Mouse (Mus musculus) bone marrow, adult 2 months (tissue): ENCODE results near the gene Caln1. TPM values are rescaled to one million over a fixed set of nuclear protein-coding genes. Genes with fewer than 3 reads are reported as not detected.

Experiments used
- H3K27ac ChIP-seq: fragments of 200-500 bp; 2 replicates; pipeline ENCODE4 v1.5.1; 2012; ENCODE audit warnings: low read depth, mild to moderate bottlenecking, control low read depth, inconsistent platforms, low read length; ENCODE audit not compliant: control insufficient read depth, poor library complexity, insufficient read depth
- H3K4me1 ChIP-seq: fragments of 200-500 bp; 2 replicates; pipeline ENCODE4 v1.6.1; 2011; ENCODE audit warnings: low read length; ENCODE audit not compliant: control insufficient read depth, insufficient read depth
- H3K4me3 ChIP-seq: fragments of 200-500 bp; replicated peaks from 2 replicates; pipeline ENCODE3; 2011; ENCODE audit warnings: mild to moderate bottlenecking, low read depth, low read length, control low read depth; ENCODE audit not compliant: control insufficient read depth
- CTCF ChIP-seq: fragments of 200-500 bp; IDR thresholded peaks from 2 replicates; pipeline ENCODE4 v1.5.1; 2011; ENCODE audit warnings: low read length, control low read depth; ENCODE audit not compliant: control insufficient read depth, insufficient read depth
- POLR2A ChIP-seq: fragments of 200-500 bp; IDR thresholded peaks from 2 replicates; pipeline ENCODE4 v1.6.1; 2011; ENCODE audit warnings: low read depth, mild to moderate bottlenecking, control low read depth, low read length, borderline replicate concordance; ENCODE audit not compliant: control insufficient read depth
- WGBS: fragments of 180-500 bp; shearing (Covaris S2); methylation state at CpG from one replicate; pipeline ENCODE4 v1.1.7; 2018; 5-methylcytosine and 5-hydroxymethylcytosine counted together
- polyA plus RNA-seq: library from polyadenylated mRNA; stranded (reverse); fragments of >200 nt; gene quantifications from 2 replicates; pipeline ENCODE4 v1.2.4, GENCODE M21; 2011; ENCODE audit warnings: low replicate concordance; ENCODE audit not compliant: missing spikeins, insufficient read depth, insufficient read length

Gene Caln1
- polyA plus RNA-seq, 1 experiment = 1.7 TPM

DNA sequence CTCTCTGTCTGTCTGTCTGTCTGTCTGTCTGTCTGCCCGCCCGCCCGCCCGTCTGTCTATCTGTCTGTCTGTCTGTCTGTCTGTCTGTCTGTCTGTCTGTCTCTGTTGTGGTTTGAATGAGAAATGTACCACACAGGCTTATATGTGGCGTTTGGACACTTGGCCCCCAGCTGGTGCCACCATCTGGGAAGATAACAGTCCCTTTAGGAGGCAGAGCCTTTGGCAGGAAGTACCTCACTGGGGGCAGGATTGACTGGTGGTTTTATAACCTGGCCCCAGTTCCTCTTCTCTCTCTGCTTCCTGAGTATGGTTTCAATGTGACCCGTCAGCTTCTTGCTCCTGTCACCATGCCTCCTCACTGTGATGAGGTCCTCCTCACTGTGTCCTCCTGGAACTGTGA is 40.5 kb downstream of the Caln1 start:
- TF ChIP-seq POLR2A (no peak), CTCF (no peak)
- 72% methylated on average over 6 of the region's 6 CpGs for WGBS
- Histone ChIP-seq H3K27ac (no peak overlapping the region), H3K4me1 (no peaks in the 10 kb centered on the region), H3K4me3 (no peak overlapping the region)

DNA sequence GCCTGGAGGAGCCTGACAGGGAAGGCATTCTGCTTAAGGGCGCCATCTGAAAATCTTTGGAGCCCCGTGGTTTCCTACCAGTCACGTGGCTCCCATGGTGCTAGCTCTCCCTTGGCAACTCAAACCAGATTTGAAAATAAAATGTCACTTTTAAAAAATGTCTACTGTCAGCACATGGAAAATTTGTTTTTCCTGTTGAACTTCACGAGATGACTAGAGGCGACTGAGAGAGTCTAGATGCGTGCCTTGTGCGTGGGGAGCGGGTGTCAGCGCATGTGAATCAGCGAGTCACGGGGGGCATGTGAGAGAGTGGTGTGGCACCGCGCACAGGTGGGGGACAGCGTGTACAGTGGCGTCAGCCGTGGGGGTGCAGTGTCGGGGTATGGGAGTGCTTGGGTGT is 42.3 kb downstream of the Caln1 start:
- WGBS = 88% methylated on average over 17 of the region's 17 CpGs
- Histone ChIP-seq H3K4me1 (no peaks in the 10 kb centered on the region), H3K27ac (no peak overlapping the region), H3K4me3 (no peak overlapping the region)
- TF ChIP-seq CTCF (no peak), POLR2A (no peak)

DNA sequence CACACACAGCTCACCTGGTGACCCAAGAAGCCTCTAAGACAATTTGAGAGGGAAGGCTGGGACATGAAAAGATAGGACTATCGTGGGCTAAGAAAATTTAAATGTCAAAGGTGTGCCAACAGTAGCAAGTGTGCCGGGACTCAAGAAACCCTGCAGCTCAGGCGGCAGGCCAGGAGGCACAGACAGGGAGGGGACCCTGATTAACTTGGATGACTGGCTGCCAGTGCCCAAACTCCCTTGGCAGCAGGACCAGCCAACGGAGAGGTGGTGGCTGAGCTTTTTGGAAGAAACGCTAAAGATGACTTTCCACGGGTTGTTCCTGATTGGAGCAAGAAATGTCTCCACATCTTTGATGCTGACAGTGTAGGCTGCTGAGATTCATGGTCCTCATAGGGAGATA is 78.2 kb downstream of the Caln1 start:
- no peak overlapping the region for H3K4me3 ChIP-seq
- H3K4me1 ChIP-seq = no peaks in the 10 kb centered on the region
- 37% methylated on average over 6 of the region's 6 CpGs for WGBS
- H3K27ac ChIP-seq = no peak overlapping the region
- TF ChIP-seq CTCF = no peak
- TF ChIP-seq POLR2A = no peak

DNA sequence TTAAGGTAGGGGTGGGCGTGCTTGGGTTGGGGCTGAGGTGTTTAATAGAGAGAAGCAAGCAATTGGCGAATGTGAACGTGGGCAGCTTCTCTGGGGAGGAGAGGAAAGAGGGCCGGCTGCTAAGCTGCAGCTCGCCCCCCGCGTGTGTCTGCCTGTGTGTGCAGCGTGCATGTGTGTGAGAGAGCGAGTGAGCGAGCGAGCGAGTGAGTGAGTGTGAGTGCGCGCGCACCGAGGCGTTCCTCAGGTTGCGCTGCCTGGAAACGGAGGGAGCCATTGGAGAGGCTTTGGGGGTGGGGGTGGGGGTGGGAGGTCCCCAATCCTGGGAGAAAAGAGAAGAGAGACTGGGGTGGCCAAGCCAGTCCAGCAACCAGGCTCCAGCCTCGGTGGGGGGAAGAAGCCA is 79.2 kb downstream of the Caln1 start:
- Histone ChIP-seq H3K4me3 (no peak overlapping the region), H3K4me1 (no peaks in the 10 kb centered on the region), H3K27ac (no peak overlapping the region)
- 10% methylated on average over 20 of the region's 20 CpGs for WGBS
- TF ChIP-seq POLR2A (no peak), CTCF (no peak)

DNA sequence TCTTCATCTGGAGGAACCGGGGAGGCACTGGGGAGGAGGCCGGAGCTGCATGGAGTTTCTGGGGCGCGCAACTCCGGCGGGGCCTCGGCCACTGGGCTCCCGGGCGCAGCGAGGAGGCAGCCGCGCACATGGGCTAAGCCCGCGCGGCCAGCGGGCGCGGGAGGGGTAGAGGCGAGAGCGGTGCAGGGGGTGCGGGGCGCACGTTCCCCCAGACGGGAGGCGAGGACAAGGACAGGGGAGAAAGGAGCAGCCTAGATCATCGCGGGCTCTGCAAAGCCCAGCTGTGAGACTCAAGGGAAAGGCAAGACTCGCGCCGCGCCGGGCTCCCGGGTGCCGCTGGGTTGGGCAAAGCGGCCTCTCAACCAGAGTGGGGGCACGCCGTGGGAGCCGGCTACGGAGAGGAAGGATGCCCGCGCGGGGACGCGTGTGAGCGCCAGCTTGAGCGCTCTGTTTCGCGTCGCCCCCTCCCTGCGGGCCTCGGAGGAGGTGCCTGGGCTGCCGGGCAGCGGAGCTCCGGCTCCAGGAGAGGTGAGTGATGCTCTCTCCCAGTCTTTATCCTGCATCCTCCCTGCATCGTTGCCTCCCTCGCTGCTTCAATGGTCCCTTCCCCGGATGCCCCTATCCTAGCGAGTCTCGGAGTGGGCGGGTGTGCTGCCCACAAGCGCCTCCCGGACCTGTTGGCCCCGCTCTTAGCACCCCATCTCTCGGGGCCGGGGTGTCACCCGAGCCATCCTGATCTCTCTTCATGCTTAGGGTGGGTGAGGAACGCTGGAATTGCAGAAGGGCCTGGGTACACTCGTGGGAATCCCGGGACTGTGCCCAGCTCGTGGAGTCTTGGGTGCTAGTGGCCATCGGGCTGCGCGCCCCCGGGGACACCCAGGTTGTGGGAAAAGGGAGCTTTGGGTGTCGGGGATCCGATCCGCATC is 79.9 kb downstream of the Caln1 start:
- TF ChIP-seq CTCF (no peak), POLR2A (no peak)
- no peak overlapping the region for H3K4me3 ChIP-seq
- WGBS = 4% methylated on average over 74 of the region's 77 CpGs
- no peaks in the 10 kb centered on the region for H3K4me1 ChIP-seq
- no peak overlapping the region; the same call in 1 of the 2 replicates for H3K27ac ChIP-seq

DNA sequence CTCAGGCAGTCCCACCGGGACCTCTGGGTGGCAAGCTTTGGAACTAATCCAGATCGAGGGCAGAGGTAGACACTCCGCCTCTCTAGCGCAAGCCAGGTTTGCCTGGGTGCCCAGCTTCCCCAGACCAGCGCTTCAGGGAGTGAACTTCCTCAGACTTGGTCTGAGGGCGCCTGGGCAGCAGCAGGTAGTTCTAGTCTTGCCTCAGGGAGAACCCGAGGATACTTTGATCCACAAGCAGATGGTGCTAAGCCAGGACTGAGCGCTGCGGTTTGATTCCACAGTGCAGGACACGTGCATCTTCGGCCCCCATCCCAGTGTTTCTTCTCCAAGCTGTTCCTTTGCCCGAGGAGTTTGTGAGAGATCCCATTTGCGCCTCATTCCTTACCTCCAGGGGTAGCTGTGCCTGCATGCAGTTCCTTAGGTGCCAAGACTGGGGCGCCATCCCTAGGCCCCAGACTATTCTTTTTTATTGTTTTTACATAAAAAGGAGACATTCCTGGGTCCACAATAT is 80.8 kb downstream of the Caln1 start:
- no peak overlapping the region for H3K27ac ChIP-seq
- TF ChIP-seq POLR2A (no peak), CTCF (no peak)
- no peak overlapping the region for H3K4me3 ChIP-seq
- WGBS = 7% methylated on average over 14 of the region's 14 CpGs
- no peaks in the 10 kb centered on the region for H3K4me1 ChIP-seq

DNA sequence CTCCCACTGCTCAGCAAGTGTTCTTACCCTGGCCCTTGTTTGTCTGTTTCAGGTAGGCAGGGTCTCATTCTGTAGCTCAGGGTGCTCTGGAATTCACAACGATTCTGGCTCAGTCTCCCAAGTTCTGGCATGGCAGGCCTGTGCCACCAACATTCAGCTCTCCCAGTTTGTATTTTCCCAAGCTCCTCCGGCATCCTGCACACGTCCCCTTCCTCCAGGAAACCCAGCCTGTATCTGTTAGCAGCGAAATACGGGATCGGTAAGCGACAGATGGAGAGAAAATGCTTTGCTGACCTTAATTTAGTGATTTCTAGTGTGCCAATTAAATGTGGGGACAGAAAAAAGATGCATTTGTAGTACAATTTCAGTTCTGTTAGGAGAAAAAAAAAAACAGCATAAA is 88.8 kb downstream of the Caln1 start:
- WGBS = 85% methylated on average over 7 of the region's 7 CpGs
- TF ChIP-seq POLR2A (no peak), CTCF (no peak)
- no peak overlapping the region for H3K4me3 ChIP-seq

DNA sequence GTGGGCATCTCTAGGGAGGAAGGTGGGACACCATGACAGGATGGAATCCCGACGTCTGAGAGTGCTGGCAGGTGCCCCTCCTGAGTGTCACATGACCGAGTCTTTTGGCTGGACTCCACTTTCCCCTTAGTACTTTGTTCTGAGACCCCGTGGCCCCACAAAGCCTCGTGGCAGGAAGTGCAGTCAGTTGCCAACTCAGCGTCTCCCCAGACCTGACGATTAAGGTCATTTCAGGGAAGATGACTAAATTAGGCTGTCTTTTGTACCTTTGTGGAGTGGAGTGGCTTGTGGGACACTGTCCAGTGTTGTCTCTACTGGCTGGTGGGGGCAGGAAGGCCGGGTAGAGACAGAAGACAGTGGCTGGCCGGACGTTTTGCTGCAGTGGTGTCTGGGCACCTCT is 103.0 kb downstream of the Caln1 start:
- no peak for TF ChIP-seq CTCF
- Histone ChIP-seq H3K27ac (no peak overlapping the region; the same call in 1 of the 2 replicates), H3K4me1 (no peaks in the 10 kb centered on the region), H3K4me3 (no peak overlapping the region)
- 58% methylated on average over 10 of the region's 10 CpGs for WGBS

More for the DNA sequence above, 88.8 kb downstream of the Caln1 start:
- Histone ChIP-seq H3K27ac (no peak overlapping the region), H3K4me1 (no peaks in the 10 kb centered on the region)

DNA sequence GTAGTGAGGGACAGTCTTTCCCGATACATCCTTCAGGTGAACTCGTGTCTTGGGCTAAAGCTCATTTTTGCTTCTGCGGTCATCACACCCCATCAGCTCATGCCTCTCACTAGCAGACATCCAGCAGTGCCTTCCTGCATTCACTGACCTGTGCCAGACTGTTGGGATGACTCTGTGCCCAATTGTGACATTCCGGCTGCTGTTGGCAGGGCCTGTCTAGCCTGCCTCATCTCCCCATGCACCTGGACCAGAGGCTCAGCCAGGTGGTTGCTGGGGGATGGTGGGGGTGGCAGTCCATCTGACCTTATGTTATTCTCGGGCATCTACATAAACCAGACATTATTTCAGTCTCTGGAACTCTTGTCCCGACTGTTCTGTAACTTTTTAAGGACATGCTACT is 105.6 kb downstream of the Caln1 start:
- Histone ChIP-seq H3K4me3 (no peak overlapping the region), H3K4me1 (no peaks in the 10 kb centered on the region), H3K27ac (no peak overlapping the region)
- TF ChIP-seq CTCF = no peak
- TF ChIP-seq POLR2A = no peak
- WGBS = 74% methylated on average over 6 of the region's 6 CpGs
